Mouse (Mus musculus) heart, embryonic 10.5 days (tissue): ENCODE results near the gene Ylpm1. TPM values are rescaled to one million over a fixed set of nuclear protein-coding genes. Genes with fewer than 3 reads are reported as not detected.

Experiments
- polyA plus RNA-seq: library from polyadenylated mRNA; unstranded; fragments of >200 nt; fragmentation: Nextera tagmentation; extraction: Ambion mirVana; gene quantifications from 2 replicates; pipeline ENCODE4 v1.2.1, GENCODE M21; 2016

The Ylpm1 gene
- polyA plus RNA-seq, 1 experiment from 2014 or later = 28.7 TPM

Other genes with a start within 250 kb of the Ylpm1 start
- 55.5 and 58.4 TPM in 2 replicates for gene Npc2, start 223.2 kb upstream of the Ylpm1 start, polyA plus RNA-seq
- gene Isca2, start 223.1 kb upstream of the Ylpm1 start, polyA plus RNA-seq = 142 and 145 TPM in 2 replicates
- gene Ltbp2, start 119.8 kb upstream of the Ylpm1 start, polyA plus RNA-seq = 0.23 and 0.26 TPM in 2 replicates
- 106 and 142 TPM in 2 replicates for gene Fcf1, start 25.4 kb upstream of the Ylpm1 start, polyA plus RNA-seq
- gene Arel1, start 25.4 kb upstream of the Ylpm1 start, polyA plus RNA-seq = 10.8 and 15.7 TPM in 2 replicates
- 1.9 and 2.6 TPM in 2 replicates for gene Prox2, start 114.4 kb downstream of the Ylpm1 start, polyA plus RNA-seq
- gene Dlst, start 114.5 kb downstream of the Ylpm1 start, polyA plus RNA-seq = 162 and 217 TPM in 2 replicates
- gene Rps6kl1, start 154.9 kb downstream of the Ylpm1 start, polyA plus RNA-seq = 1.4 and 1.5 TPM in 2 replicates
- gene Pgf, start 181.5 kb downstream of the Ylpm1 start, polyA plus RNA-seq = 9.3 and 13.6 TPM in 2 replicates
- 71.5 and 91.3 TPM in 2 replicates for gene Eif2b2, start 223.2 kb downstream of the Ylpm1 start, polyA plus RNA-seq